Mouse (Mus musculus): ENCODE measurements around the gene Rassf5. TPM values are rescaled to one million over a fixed set of nuclear protein-coding genes. Genes with fewer than 3 reads are reported as not detected.

Gene Rassf5
- total RNA-seq, 2 experiments from 2014 or later = 27.2 to 32.1 TPM

- no peak for DNase-seq (ENCODE audit: extremely low spot score in 1 of 2, low spot score in 2 of 2)
- no peak overlapping the region for H3K4me3 ChIP-seq
- intact Hi-C loops (cut with DNase I) = no loop called here
- H3K27ac ChIP-seq = no peak overlapping the region
- TF ChIP-seq CTCF (IDR thresholded peaks at IDR 0.05) = no peak
Observed at GRCm38 (mm10) chr1:131200588-131200987, 44.5 kb downstream of the Rassf5 start.

DNA sequence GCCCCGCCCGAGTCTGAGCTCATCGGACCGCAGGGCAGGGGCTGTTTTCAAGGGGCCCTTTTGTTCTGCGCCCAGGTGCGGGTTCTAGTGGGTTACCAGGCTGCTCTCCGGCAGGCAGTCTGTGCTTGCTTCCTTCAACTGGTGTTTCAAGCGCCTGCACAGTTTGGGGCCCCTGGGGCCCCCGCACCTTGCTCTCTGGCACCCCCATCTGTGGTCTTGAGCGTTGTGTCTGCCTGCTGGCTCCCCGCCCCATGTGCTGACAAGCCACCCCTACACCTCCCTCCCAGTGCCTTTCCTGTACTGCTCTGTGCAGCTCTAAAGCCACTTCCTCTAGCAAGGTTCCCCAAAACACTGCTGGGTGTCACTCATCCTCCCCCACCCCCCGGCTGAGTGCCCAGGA is 45.1 kb downstream of the Rassf5 start:
- peak overlapping the region; percentile 7 for H3K27ac ChIP-seq
- TF ChIP-seq CTCF (IDR thresholded peaks at IDR 0.05) = peak; percentile 20
- intact Hi-C loops (cut with DNase I) = no loop called here
- no peak overlapping the region for H3K4me3 ChIP-seq
- DNase-seq (ENCODE audit: extremely low spot score in 1 of 2, low spot score in 2 of 2) = peak in 1 of 2 experiments; percentile 45

DNA sequence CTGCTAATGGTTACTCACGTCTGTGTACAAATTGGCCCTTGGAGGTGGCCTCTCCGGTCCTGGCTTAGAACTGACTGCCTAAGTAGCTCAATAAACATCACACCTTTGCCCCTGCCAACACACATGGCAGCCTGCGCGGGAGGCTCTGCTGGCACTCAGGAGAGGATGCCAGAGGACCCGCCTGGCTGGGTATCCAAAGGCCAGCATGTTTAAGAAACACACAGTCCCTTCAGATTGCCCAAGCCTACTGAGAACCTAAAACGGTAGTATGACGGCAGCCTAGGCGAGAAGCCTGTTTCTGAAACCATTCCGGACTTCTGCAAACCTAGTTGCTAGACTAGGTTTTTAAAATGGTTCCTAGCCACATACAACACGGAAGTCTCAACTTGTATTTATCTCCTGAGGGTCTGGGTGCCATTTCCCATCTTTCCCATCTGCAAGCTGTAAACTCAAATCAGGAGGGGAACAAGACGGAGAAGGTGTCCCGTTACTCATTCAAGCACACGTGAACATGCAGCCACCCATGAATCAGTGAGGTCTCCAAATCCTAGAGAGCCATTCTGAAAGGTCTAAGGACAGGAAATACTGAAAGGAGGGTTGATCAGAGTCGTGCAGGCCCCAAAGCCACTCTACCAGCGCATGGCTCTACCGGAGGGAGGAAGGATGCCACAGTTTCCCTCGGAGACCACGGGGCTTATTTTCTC is 45.8 kb downstream of the Rassf5 start:
- Histone ChIP-seq H3K4me3 (peak overlapping the region; percentile 14; the same call in 1 of the 2 replicates), H3K27ac (peak overlapping the region; percentile 7; the same call in 1 of the 2 replicates)
- intact Hi-C loops (cut with DNase I) = no loop called here
- no peak for DNase-seq (ENCODE audit: extremely low spot score in 1 of 2, low spot score in 2 of 2)
- no peak for TF ChIP-seq CTCF (IDR thresholded peaks at IDR 0.05)

DNA sequence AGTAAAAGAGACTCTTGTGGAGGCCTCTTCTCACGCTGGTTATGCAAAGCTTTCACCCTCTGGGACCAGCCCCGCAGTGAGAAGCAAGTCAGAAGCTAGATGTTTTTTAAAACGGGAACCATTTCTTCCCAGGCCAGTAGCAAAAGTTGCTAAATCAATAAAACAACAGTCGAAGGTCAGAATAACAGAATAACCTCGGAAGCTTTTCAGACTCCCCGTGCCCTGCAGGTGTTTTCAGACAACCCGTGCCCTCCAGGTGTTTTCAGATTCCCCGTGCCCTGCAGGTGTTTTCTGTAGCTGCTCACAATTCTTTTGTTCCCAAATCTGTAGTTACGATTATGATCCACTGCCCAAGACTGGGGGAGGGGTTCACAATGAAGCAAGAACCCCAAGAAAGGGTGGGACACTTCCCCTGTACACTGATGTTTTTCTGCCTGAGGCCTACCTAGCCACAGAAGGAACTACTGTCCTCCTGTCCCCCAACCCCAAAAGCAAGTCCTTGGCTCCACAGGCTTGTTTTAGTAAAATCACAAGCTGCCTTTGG is 46.6 kb downstream of the Rassf5 start:
- intact Hi-C loops (cut with DNase I) = no loop called here
- no peak for TF ChIP-seq CTCF (IDR thresholded peaks at IDR 0.05)

GRCm38 (mm10) chr1:131196107-131196506 is 49.0 kb downstream of the Rassf5 start:
- intact Hi-C loops (cut with DNase I) = no loop called here
- no peak for DNase-seq (ENCODE audit: extremely low spot score in 1 of 2, low spot score in 2 of 2)
- TF ChIP-seq CTCF (IDR thresholded peaks at IDR 0.05) = no peak
- Histone ChIP-seq H3K4me3 (no peak overlapping the region), H3K27ac (no peak overlapping the region)

More for the DNA sequence above, 46.6 kb downstream of the Rassf5 start:
- Histone ChIP-seq H3K4me3 (no peak overlapping the region), H3K27ac (no peak overlapping the region)
- no peak for DNase-seq (ENCODE audit: extremely low spot score in 1 of 2, low spot score in 2 of 2)

DNA sequence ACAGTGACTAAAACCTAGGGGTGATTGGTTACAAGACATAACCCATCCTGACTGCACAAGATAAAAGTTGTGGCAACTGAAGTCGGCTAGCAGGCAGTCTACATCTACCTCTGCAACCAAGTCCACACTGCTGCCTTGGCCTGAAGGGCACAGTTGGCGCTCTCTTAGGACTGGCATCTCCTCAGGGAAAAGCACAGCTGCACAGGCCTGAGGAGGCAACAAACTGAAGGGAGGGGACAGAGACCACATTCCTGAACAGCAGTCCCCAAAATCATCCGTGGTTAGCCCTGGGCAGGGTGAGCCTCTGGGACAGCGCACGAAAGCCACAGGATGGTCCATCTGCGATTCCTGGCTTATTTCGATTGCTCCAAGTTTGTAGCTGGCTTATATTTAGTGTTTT is 49.4 kb downstream of the Rassf5 start:
- intact Hi-C loops (cut with DNase I) = no loop called here
- H3K4me3 ChIP-seq = no peak overlapping the region
- H3K27ac ChIP-seq = no peak overlapping the region
- no peak for DNase-seq (ENCODE audit: extremely low spot score in 1 of 2, low spot score in 2 of 2)
- TF ChIP-seq CTCF (IDR thresholded peaks at IDR 0.05) = no peak

DNA sequence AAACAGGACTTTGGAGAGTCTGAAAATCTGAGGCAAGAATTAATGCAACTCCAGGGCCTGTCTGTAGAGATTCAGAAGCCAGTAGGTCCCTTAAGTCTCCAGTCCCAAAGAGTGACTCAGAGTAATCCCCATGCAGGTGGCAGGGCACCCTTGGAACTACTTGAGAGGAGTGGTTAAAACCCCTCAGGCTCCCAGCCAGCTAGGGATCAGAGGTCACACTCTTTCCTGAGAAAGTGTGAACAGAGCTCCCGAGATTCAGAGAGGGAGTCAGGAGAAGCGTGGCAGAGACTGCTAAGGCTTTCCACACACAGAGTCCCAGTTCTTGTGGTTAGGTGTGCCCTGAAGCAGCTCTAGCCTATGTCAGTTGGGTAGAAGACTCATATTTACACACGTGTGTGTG is 51.3 kb downstream of the Rassf5 start:
- H3K4me3 ChIP-seq = no peak overlapping the region

GRCm38 (mm10) chr1:131188655-131189054 is 56.4 kb downstream of the Rassf5 start:
- intact Hi-C loops (cut with DNase I) = no loop called here
- no peak for TF ChIP-seq CTCF (IDR thresholded peaks at IDR 0.05)
- Histone ChIP-seq H3K27ac (no peak overlapping the region), H3K4me3 (no peak overlapping the region)
- DNase-seq (ENCODE audit: extremely low spot score in 1 of 2, low spot score in 2 of 2) = no peak

More for the DNA sequence above, 51.3 kb downstream of the Rassf5 start:
- no peak for DNase-seq (ENCODE audit: extremely low spot score in 1 of 2, low spot score in 2 of 2)
- intact Hi-C loops (cut with DNase I) = no loop called here
- no peak for TF ChIP-seq CTCF (IDR thresholded peaks at IDR 0.05)
- no peak overlapping the region for H3K27ac ChIP-seq

- Histone ChIP-seq H3K27ac (no peak overlapping the region), H3K4me3 (no peak overlapping the region)
- no peak for DNase-seq (ENCODE audit: extremely low spot score in 1 of 2, low spot score in 2 of 2)
- TF ChIP-seq CTCF (IDR thresholded peaks at IDR 0.05) = no peak
- intact Hi-C loops (cut with DNase I) = no loop called here
Observed at GRCm38 (mm10) chr1:131187856-131188255, 57.2 kb downstream of the Rassf5 start.

- no peak for TF ChIP-seq CTCF (IDR thresholded peaks at IDR 0.05)
- DNase-seq (ENCODE audit: extremely low spot score in 1 of 2, low spot score in 2 of 2) = no peak
- intact Hi-C loops (cut with DNase I) = no loop called here
- H3K27ac ChIP-seq = peak overlapping the region; percentile 44; the same call in 1 of the 2 replicates
- H3K4me3 ChIP-seq = no peak overlapping the region
Observed at GRCm38 (mm10) chr1:131186995-131187394, 58.1 kb downstream of the Rassf5 start.

- peak; percentile 42 to 44 for DNase-seq (ENCODE audit: extremely low spot score in 1 of 2, low spot score in 2 of 2)
- intact Hi-C loops (cut with DNase I) = no loop called here
- H3K27ac ChIP-seq = peak overlapping the region; percentile 42
- no peak for TF ChIP-seq CTCF (IDR thresholded peaks at IDR 0.05)
- no peak overlapping the region for H3K4me3 ChIP-seq
Observed at GRCm38 (mm10) chr1:131185821-131186506, 59.1 kb downstream of the Rassf5 start.

- TF ChIP-seq CTCF (IDR thresholded peaks at IDR 0.05) = no peak
- DNase-seq (ENCODE audit: extremely low spot score in 1 of 2, low spot score in 2 of 2) = no peak
- intact Hi-C loops (cut with DNase I) = loop anchor here (5.0 kb wide), 1 partner anchor 77 kb away; no protein-coding TSS in a partner anchor
- H3K4me3 ChIP-seq = no peak overlapping the region
- H3K27ac ChIP-seq = peak overlapping the region; percentile 44
Observed at GRCm38 (mm10) chr1:131184956-131185660, 60.0 kb downstream of the Rassf5 start.

Data from left cerebral cortex, adult 2 months (tissue).